Mouse (Mus musculus): Measurements from ENCODE around the gene Slc34a2. TPM values are rescaled to one million over a fixed set of nuclear protein-coding genes. Genes with fewer than 3 reads are reported as not detected.

Gene Slc34a2
- total RNA-seq, 2 experiments from 2014 or later, result not detected

DNA sequence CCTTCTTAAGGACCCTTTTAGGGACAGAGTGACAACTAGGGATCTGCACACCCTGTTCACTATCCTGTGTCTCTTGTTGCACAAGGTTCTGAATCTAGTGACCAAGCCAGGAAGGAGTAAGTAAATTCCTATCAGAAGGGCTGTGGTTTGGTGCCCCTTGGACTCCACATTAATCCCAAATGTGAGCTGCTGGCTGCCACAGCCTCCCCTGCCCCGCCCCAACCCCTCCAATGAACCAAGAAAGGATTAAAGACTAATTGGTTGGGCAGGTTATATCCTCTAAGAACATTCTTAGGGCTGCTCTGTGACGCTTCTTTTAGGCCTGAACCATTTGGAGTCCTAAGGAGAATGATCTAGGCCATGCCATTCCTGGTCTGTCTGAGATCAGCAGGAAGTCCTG is 14.4 kb upstream of the Slc34a2 start:
- DNase-seq (ENCODE audit: low spot score in 2 of 2), result no peak
- intact Hi-C loops (cut with DNase I), result no loop called here

GRCm38 (mm10) chr5:53023901-53024300 is 14.0 kb upstream of the Slc34a2 start:
- no peak for DNase-seq (ENCODE audit: low spot score in 2 of 2)
- intact Hi-C loops (cut with DNase I), result no loop called here

GRCm38 (mm10) chr5:53025276-53025973 is 12.5 kb upstream of the Slc34a2 start:
- intact Hi-C loops (cut with DNase I), result no loop called here
- no peak for DNase-seq (ENCODE audit: low spot score in 2 of 2)

GRCm38 (mm10) chr5:53031346-53031745 is 6.5 kb upstream of the Slc34a2 start:
- no peak for DNase-seq (ENCODE audit: low spot score in 2 of 2)
- intact Hi-C loops (cut with DNase I), result no loop called here

DNA sequence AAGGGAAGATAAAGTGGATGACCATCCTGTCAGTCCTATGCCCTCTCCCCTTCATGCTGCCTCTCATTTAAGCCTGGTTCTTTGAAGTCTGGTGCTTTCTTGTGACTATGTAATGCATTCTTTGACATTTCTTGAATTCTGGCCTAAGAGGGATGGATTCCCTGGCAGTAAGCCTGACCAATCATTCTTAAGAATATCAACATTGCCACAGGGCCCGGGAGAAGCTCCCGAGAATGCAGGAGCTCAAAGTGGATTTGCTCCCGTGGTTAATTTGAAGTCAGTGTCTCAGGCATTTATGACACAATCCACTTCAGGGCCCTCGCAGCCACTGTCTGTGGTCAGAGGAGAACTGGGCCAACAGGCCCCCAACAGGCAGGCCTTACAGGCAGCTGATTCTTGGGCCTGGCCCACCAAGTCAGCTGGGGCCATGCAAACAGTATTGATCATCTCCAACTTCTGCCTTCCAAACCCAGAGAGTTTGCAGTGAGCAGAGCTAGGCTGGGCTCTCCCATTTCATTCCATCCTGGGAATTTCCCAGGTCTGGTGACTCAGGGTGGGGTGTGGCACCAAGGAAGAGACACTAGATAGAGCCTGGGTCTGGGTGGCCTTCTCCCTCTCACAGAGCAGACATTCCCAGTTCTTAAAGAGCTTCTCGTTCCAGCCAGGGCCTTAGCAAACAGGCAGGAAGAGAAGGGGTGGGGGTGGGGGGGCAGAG is 4.3 kb downstream of the Slc34a2 start:
- intact Hi-C loops (cut with DNase I), result no loop called here
- no peak for DNase-seq (ENCODE audit: low spot score in 2 of 2)

DNA sequence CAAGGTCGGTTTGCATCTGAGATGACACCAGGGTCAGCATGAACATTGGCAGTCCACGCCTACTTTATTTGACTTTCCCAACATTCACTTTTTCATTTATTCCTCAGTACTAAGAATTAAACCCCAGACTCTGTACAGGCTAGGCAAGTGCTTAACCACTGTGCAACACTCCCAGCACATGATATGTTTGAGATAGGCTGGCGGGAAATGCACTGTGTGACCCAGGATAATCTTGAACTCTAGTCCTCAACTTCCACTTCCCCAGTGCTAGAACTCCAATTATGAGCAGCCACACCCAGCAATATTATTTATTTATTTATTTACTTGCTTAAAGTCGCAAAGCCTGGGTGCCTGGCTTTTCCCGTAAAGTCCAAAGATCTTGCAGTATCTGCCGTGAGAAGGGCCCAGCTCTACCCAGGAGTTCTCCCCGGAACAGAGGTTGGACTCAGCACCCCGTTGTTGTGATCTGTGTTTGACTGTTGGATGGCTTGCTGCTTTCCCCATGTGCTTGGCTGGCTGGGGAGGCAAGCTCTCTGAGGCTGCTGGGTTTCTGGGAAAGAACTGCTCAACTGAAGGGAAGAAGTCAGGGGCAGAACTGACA is 5.0 kb downstream of the Slc34a2 start:
- intact Hi-C loops (cut with DNase I), result no loop called here
- no peak for DNase-seq (ENCODE audit: low spot score in 2 of 2)

DNA sequence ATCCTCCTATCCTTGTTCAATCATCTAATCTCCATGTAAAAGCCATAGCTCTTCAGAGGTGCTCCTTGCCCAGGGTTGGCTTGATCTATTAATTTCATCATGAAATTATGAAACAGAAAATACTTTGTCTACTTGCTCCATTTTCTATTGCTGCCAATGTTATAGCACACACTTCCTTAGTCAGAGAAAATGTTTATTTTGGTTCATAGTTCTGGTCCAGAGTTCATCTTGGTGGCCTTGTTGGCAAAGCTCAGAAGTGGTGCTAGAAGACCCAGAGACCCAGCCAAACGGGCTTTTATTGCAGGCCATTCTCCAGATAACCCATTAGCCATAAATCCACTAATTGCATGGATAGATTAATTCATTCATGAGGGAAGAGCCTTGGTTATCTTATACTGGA is 5.8 kb downstream of the Slc34a2 start:
- no peak for DNase-seq (ENCODE audit: low spot score in 2 of 2)
- intact Hi-C loops (cut with DNase I), result no loop called here

DNA sequence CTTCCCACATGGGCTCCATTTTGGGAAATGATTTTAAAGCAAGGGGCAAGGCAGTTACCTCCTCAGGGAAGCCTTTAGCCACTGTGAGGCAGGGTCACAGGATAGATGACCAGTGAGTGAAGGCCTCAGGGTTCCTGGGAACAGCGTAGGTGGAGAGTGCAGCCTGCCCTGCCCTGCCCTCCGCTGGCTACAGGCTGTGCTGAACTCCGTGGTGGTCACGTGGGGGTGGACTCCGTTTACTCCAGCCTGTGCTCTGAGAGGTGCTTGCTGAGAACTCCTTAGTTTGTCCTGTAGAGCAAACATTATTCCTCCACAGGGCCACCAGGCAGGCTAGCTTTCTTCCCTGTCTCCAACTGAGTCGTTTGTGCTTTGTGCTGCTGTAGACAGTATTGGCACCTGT is 10.1 kb downstream of the Slc34a2 start:
- intact Hi-C loops (cut with DNase I), result no loop called here
- no peak for DNase-seq (ENCODE audit: low spot score in 2 of 2)

GRCm38 (mm10) chr5:53048599-53048998 is 10.7 kb downstream of the Slc34a2 start:
- intact Hi-C loops (cut with DNase I), result no loop called here
- no peak for DNase-seq (ENCODE audit: low spot score in 2 of 2)

DNA sequence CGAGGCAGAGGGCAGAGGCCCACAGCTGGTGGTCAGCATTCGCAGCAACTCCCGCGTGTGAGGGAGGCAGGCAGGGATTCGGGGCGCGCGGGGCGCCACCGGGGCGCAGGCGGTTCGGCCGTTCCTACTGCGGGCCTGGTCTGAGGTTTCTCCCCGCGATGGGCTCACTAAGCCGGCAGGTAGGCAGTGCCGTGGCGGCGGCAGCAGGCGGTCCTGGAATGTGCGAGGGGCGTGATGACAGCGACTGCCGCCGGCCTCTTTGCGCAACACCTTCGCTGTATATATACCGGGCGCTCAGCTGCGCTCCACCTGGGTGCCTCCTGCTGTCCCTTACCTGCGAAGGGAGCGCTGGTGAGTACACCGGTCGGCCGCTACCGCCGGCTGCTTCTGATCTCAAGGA is 11.2 kb downstream of the Slc34a2 start:
- intact Hi-C loops (cut with DNase I), result no loop called here
- no peak for DNase-seq (ENCODE audit: low spot score in 2 of 2)

- no peak for DNase-seq (ENCODE audit: low spot score in 2 of 2)
- intact Hi-C loops (cut with DNase I), result no loop called here
Observed at GRCm38 (mm10) chr5:53050963-53051362, 13.1 kb downstream of the Slc34a2 start.

GRCm38 (mm10) chr5:53053246-53053645 is 15.4 kb downstream of the Slc34a2 start:
- intact Hi-C loops (cut with DNase I), result no loop called here
- no peak for DNase-seq (ENCODE audit: low spot score in 2 of 2)

- no peak for DNase-seq (ENCODE audit: low spot score in 2 of 2)
- intact Hi-C loops (cut with DNase I), result no loop called here
Observed at GRCm38 (mm10) chr5:53061532-53062130, 23.8 kb downstream of the Slc34a2 start.

- DNase-seq (ENCODE audit: low spot score in 2 of 2), result no peak
- intact Hi-C loops (cut with DNase I), result no loop called here
Observed at GRCm38 (mm10) chr5:53074553-53074952, 36.7 kb downstream of the Slc34a2 start.

GRCm38 (mm10) chr5:53078453-53078852 is 40.6 kb downstream of the Slc34a2 start:
- intact Hi-C loops (cut with DNase I), result no loop called here
- no peak for DNase-seq (ENCODE audit: low spot score in 2 of 2)

DNA sequence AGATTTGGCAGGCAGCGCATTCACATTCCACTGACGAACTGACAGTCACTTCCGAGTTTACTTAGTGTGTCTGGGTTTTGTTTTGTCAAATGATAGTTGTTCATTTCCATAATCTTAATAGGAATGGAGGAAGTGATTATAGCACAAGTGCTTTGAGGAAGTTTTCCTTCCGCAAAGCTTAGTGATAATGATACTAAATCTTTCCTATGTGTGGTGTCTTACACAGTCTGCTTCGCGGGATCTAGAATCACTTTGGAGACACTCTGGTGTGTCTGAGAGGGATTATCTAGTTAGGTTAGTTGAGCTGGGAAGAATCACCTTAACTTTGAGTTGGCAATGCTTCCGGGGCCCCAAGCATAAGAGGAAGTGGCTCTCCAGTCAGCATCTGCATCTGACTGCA is 49.6 kb downstream of the Slc34a2 start:
- no peak for DNase-seq (ENCODE audit: low spot score in 2 of 2)
- intact Hi-C loops (cut with DNase I), result no loop called here

- intact Hi-C loops (cut with DNase I), result no loop called here
- no peak for DNase-seq (ENCODE audit: low spot score in 2 of 2)
Observed at GRCm38 (mm10) chr5:53091331-53091730, 53.5 kb downstream of the Slc34a2 start.

DNA sequence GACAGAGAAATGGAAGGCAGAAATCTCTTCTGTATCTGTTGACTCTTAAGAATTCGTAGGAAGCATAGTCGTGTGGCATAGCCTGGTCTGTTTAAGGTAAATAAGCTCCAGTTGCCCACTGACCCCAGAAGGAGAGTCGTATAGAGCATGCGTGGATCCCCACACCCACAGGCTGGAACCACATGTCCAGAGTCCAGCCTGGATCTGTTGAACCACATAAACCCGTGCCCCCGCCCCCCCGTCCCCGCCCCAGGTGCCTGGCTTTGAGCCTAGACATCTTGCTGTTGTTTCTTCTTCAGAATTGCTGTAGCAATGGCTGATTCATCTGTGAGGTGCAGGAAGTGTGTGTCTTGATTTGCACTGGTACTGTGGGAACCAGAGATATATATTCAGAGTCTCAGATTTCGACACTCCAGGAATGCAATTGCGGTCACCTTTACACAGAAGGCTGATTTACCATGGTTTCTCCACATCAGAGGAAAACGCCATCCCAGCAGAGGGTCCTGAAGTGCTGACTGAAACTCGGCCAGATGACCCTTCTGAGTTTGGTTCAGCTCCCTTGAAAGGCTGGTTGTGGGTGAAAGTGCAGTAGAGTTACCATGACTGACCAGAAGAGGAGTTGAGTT is 64.1 kb downstream of the Slc34a2 start:
- intact Hi-C loops (cut with DNase I), result no loop called here
- DNase-seq (ENCODE audit: low spot score in 2 of 2), result no peak

DNA sequence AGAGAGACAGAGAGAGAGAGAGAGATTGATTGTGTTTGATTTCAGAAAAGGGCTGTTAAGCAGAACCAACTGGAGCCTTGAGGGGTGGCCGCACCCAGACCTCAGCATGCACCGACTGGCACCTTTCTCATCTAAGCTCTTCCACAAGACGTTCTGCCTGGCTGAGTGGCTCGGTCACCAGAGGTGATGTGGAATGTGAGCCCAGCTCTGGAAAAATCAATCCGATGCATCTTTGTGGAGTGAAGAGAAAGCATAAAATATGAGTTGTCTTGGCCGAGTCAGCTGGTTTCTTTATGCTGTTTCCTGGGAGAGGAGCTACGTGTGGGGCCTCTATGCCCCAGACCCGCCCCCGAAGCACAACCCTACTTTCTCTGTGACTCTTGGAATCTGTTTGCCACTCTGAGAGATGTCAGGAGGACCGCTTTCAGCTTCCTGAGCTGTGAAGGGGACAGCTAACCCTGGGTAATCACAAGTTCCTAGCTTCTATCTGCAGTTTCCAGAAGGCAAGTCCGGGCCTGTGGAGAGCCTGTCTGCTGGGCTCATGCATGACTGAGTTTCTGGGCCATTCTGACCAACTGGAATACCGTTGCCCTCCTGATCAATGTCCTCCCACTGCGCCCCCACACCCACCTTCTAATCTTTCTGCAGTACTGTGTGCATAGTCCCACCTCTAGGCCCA is 66.4 kb downstream of the Slc34a2 start:
- DNase-seq (ENCODE audit: low spot score in 2 of 2), result no peak
- intact Hi-C loops (cut with DNase I), result no loop called here

DNA sequence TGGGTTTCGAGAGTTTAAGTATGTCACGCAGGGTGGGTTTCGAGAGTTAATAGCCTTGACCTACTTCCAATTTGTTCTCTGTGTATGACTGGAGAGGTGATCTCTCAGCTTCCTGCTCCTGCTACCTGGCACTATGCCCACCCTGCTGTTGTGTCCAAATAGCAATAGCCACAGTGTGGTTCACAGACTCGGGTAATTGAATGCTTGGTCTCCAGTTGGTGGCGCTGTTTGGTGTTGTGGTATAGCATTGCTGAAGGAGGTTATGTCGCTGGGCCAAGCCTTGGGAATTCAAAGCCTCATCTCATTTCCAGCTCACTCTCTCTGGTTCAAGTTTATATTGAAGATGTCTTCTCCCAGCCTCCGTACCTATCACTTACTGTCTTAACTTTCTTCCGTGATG is 67.8 kb downstream of the Slc34a2 start:
- intact Hi-C loops (cut with DNase I), result no loop called here
- DNase-seq (ENCODE audit: low spot score in 2 of 2), result no peak
